Mouse (Mus musculus): ENCODE measurements around the gene Sugct.

- TF ChIP-seq GATA1 (IDR thresholded peaks at IDR 0.05; ENCODE audit: low read length) (no peak), TAL1 (IDR thresholded peaks at IDR 0.05; ENCODE audit: low read length) (no peak)
Observed at GRCm38 (mm10) chr13:16901424-16901823, 793.9 kb downstream of the Sugct start.
